Mouse (Mus musculus): ENCODE data around the gene Mapk8ip1. TPM values are rescaled to one million over a fixed set of nuclear protein-coding genes. Genes with fewer than 3 reads are reported as not detected.

Mapk8ip1 gene
- 10 to 100 TPM; 24.1 to 27.2 TPM for total RNA-seq (2021)
- long read RNA-seq, experiment 1, transcript Mapk8ip1-202 (12 exons, 3,274 nt) = major isoform, 9 of 30 reads
- long read RNA-seq, experiment 1, transcript Mapk8ip1-201 (12 exons, 2,930 nt) = minor isoform, 8 of 30 reads
- long read RNA-seq, experiment 1, partial matches to known transcripts = 8 of 30 reads
- long read RNA-seq, experiment 1, other reads (novel, unspliced or antisense) = 5 of 30 reads
- long read RNA-seq, experiment 2, transcript Mapk8ip1-201 (12 exons, 2,930 nt) = major isoform, 10 of 26 reads
- long read RNA-seq, experiment 2, transcript Mapk8ip1-202 (12 exons, 3,274 nt) = minor isoform, 8 of 26 reads
- long read RNA-seq, experiment 2, partial matches to known transcripts = 5 of 26 reads
- long read RNA-seq, experiment 2, other reads (novel, unspliced or antisense) = 3 of 26 reads

DNA sequence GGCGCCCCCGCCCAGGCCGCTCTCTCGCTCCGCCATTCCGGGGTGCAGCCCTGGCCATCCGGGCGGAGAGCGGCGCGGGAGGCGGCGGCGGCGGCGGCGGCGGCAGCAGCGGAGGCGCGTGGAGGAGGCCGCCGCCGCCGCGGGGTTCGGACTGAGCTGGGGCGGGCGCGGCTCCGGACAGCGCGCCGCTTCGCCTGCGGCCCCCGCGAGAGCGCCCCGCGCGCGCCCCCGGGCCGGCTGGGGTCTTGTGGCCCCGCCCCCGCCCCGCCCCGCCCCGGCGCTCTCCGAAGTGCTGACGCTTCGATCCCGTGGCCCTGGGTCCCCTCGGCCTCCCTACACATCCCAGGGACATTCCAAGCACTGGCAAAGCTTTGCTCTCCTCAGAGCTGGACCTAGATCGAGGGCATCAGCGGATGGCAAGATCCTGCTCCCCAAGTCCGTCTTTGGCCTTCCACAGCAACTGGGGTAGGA is at the start of gene Mapk8ip1:
Gene Mapk8ip1, minus strand, starts transcription at position 173 of the 471 bp plus-strand sequence.
- DNase-seq = no peak

DNA sequence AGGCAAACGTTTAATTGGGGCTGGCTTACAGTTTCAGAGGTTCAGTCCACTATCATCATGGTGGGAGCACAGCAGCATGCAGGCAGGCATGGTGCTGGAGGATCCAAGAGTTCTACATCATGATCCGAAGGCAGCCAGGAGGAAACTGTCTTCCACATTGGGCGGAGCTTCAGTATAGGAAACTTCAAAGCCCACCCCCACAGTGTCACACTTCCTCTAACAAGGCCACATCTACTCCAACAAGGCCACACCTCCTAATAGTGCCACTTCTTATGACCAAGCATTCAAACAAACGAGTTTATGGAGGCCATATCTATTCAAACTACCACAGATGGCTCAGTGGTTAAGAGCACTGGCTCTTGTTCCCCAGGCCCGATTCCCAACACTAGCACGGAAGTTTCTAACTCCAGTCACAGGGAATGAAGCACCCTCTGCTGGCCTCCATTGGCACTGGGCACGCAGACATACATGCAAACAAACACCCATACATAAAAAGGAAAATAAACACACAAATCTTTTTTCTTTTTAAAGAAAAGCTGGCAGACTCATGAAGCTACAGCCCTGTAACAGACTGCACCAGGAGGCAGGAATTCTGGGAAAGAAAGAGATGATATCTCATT is 46.2 kb upstream of the Mapk8ip1 start:
- DNase-seq = no peak

DNA sequence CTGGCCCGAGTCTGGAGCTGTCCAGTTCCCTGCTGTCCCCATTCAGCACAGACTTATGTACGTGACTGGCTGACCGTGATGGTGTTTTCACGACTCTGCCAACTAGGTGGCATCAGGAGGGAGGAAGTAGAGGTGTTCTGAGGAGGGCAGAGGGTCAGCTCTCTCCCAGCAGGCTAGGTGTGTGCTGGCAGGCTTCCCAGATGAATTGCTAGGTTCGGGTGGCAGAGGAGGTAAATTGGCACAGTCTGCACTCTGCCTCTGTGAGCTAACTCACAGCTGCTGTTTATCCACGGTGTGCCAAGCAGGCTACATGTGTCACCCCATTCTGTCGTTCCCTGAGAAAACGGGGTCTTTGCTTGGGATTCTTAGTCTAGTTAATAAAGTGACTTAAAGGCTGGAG is 45.6 kb upstream of the Mapk8ip1 start:
- DNase-seq = no peak

DNA sequence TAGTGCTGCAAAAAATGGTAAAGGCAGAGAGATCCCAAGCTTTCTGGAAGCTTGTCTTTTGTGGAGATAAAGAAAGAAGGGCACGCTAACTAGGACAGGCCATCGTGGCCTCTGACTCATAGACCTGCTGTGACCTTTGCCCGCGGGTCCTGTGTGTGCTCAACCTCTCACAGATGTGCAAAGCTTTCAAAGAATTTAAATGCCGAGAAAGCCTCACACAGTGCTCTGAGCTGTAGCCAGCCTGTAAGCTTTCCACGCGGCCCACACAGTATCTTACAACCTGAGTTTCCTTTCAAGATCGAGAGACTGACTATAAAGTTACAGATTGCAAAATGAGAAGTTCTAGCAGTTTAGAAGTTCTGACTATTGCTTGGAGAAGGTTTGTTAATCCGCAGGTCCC is 44.8 kb upstream of the Mapk8ip1 start:
- DNase-seq = no peak

DNA sequence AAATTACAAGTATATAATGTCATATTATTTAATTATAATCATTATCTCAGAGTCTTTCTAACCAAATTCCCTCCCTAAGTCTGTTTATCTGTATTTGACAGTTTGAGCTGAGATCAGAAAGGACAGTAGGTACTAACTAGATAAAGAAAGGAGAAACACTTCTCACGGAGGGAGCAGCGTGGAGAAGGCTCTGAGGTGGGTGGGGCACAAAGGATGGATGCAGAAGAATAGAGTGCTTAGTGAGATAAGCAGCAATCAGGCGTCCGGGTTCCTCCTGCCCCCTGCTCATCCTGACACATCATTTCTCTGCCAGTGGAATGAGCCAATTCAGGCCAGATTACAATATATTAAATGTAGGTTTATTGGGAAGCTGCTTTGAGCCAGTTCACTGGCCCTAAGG is 43.3 kb upstream of the Mapk8ip1 start:
- no peak for DNase-seq

DNA sequence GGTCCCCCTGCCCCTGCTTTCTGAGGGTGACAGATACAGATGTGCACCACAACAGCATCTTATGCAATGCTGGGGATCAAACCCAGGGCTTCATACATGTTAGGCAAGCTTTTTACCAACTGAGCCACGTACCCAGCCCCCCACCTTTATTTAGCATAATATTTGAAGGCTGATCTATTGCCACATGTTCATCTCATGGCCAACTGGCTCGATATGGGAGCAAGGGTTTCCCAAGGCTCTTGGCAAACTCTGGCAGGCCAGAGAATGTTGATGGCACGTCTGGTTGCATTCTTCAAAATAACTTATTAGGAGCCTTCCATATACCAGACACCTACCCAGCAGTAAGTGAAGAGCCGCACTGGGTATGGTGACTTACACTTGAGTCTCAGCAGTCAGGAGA is 42.2 kb upstream of the Mapk8ip1 start:
- DNase-seq = no peak

DNA sequence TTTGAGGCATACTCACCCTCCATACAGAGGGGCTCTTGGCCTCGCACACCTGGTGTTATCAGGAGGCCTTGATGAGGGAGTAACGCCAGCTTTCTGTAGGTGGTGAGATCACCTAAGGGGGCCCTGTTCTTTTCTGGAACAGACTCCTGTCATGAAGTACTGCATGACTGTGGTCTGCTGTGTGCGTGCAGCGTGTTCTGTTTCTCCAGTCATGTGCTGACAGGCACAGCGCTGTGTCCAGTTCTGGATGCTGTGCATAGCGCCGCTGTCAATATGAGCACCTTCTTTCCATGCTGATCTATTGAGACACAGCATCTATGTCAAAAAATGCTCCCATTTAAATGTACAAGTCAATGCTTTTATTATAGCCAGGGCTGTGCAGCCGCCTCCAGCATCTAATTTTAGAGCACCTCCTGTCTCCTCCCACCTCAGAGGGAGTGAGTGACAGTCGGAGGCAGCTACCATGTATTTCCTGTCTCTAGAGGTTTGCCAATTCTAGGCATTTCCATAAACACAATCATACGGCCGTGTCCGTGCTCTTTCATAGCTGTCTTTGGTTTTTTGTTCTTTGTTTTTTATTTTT is 41.4 kb upstream of the Mapk8ip1 start:
- DNase-seq = no peak

DNA sequence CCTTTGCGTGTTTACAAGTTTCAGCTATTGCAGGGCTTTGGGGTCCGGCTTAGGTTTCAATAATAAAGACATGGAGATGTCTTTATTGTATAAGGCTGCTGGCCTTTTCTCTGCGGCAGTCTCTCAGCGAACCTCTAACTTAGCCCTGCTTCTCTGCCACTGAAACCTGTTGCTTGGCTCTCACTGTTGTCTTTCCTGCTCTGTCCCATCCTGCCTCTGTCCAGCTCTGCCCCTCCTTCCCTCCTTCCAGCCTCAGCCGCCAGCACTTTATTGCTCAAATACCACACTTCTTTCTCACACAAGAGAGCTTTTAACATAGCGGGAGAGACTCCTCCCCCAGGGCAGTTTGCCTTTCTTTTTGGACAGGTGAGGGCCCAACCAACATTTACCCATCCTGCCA is 39.4 kb upstream of the Mapk8ip1 start:
- DNase-seq = no peak

DNA sequence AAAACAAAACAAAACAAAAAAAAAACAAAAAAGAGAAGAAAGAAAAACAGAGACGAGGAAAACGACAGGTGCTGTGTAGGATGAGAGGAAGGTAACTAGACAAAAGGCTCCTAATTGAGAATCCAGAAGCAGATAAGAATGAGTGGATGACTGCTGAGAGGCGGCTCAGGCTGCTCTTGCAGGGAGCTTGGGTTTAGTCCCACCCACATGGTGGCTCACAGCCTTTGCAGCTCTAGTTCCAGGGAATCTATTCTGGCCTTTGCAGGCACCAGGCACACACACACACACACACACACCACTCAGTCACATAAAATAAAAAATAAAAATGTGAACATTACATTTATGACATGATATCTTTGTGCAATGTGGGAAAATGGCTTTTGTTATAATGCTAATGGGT is 37.5 kb upstream of the Mapk8ip1 start:
- no peak for DNase-seq

DNA sequence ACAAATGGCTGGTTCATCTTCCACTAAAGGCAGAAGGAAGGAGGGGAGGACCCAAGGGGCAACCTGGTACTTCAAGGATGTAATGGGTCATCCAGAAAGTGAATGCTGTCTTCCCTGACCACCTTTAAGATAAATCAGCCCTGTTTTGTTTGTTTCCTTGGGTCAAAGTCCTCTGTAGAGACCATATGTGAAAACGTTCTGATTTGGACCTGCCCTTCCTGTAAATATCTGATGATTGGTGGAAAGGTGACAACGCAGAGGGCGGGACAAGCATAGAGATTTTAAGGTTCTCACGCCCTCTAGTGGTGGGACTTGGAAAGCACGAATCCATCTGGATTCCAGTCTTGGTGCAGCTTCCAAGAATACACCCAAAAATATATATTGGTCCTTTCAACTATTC is 36.8 kb upstream of the Mapk8ip1 start:
- peak; percentile 77 for DNase-seq

DNA sequence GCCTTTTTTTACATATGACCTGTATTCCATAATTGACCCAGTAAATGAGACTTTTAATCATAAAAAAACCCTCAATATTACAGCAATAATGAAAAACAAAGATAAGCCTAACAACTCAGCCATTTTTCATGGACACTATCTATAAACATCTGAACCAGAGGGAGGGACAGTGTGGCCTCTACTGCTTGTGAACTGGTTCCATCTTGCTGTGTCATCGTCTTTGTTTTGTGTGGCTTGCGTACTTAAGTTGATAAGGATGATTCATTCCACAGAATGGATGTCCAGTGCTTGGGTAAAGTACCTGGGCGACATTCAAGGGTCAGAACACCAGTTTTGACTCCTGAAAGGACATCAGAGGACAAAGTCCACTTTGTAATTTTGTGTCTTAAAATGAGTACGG is 36.3 kb upstream of the Mapk8ip1 start:
- DNase-seq = no peak

DNA sequence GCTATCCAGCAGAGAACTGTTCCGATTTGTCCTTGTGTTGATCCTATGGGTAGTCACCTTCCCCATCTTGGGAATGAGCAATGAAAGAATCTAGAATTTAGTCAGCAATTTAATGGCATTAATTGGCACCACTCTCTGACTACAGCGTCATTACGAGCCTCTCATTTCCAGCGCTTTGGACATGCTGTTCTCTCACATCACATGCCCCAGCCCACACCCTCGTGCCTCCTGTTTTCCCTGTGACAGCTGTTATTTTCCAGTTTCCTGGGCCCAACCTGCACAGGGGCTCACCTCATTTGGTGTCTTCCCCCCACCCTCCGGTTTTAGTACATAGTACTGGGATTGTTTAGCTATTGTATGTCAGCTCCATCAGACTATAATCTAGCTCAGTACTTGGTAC is 34.0 kb upstream of the Mapk8ip1 start:
- DNase-seq = no peak

DNA sequence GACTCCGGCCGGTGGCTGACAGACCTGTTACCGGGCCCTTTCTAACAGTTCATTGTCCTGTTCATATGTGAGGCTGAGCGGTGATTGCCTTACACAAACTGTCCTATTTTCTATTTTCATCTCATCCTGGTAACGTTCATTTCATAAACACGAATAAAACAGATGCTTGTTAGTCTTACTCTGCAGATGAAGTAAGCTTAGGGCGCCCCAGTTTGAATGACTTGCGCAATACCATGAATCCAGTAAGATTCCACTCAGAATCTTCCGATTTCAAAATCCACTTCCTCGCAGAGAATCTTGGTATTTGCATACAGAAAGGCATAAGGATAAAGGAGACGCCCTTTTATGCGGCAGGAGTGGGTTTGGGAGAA is 33.3 kb upstream of the Mapk8ip1 start:
- DNase-seq = no peak

DNA sequence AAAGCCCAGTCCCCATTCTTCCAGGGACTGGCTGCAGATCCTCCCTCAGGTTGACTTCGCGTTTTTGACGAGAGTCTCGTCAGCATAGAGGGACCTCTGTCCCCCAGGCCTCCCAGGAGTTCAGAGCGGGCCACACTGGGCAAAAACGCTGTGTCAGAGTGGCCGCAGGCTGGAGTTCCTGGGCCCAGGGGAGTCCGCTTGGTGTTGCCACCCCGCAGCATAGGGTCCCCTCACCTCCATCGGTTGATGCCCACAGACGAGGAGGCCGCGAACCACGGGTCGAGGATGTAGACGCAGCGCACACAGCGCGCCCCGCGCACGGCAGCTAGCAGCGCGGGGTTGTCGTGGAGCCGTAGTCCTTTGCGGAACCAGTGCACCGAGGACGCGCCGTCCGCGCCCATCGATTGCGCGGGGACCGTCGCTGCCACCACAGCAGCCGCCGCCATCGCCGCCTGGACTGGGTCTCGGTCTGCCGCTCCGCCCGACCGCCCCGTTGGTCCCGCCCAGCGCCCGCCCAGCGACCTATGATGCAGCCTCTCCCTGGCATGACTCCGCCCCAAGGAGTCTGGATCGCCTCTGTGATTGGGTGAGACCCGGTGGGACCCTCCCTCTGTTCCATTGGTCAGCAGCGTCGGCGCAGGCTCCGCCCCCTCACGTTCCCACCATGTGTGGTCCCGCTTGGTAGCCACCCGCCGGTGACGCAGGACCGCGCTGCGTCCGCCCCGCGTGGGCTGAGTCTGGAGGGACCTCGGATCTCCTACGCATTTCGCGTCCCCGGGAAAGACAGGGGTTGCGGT is 32.7 kb upstream of the Mapk8ip1 start, which contains the start of gene Cry2:
Gene Cry2, minus strand, starts transcription at position 466 of the 797 bp plus-strand sequence.
- peak; percentile 97 for DNase-seq

DNA sequence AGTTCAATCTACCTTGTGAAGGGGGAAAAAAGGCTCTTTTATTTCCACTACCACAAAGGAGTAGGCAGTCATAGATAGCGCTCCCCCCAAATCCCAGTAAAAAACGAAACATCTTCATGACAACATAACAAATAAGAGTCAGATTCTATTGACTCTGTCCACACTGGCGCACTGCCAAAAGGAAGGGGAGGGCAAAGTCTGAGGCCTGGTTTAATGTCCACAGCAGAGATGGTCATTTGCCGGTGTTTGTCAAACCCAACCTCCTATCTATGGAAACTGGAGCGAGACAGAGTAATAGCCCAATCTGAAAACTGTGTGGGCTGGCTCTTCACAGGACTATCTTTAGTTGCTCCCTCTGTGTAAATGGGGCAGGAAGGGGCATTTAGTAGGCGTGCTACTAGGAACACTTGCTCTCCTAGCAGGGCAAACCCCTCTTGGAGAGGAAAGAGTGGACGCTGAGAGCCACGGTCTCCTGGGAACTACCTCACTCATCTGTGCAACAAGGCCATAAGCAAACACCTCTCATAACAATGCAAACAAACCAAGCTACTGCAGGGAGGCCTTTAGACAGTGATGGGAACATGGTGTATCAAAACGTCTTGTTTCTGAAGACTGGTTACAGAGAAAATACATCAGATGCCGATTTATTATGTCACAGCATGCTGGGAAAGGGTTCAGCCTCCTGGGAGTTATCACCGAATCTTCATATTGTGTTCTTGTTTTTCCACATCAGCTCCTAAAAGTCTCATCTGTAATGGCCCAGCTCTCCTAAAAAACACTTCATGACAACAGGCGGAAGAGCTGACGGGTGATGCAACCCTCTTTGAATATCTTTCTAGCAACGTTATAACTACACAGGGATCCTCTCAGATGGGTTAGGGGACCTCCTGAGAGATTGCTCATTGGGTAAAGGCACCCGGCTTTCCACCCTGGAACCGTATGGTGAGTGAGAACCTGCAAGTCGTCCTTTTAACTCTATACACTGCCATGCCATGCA is 31.5 kb upstream of the Mapk8ip1 start:
- peak; percentile 74 for DNase-seq

DNA sequence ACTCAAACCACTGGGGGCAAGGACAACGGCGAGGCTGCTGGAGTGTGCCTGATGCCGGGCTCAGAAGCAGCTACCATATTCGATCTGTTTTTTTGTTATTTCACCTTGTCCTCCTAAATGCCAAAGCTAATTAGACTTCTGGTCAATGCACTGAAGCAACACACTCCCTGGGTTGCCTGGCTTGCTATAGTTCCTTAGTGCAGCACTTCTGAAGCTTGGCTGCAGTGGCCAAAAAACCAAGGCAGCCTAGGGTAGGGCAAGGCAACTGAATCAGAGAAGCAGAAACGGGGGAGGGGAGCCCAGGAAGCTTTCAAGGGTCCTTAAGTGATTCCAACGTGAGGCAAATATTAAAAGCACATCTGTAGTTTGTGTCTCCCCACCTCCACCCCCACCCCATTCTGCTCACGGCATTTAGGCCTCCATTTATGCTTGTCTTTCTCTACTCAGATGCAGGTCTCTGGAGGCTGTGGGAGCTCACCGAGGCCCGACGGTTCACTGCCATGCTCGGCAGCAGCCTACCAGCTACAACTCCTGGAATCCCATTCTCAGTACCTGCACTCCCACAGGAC is 30.6 kb upstream of the Mapk8ip1 start:
- DNase-seq = no peak

DNA sequence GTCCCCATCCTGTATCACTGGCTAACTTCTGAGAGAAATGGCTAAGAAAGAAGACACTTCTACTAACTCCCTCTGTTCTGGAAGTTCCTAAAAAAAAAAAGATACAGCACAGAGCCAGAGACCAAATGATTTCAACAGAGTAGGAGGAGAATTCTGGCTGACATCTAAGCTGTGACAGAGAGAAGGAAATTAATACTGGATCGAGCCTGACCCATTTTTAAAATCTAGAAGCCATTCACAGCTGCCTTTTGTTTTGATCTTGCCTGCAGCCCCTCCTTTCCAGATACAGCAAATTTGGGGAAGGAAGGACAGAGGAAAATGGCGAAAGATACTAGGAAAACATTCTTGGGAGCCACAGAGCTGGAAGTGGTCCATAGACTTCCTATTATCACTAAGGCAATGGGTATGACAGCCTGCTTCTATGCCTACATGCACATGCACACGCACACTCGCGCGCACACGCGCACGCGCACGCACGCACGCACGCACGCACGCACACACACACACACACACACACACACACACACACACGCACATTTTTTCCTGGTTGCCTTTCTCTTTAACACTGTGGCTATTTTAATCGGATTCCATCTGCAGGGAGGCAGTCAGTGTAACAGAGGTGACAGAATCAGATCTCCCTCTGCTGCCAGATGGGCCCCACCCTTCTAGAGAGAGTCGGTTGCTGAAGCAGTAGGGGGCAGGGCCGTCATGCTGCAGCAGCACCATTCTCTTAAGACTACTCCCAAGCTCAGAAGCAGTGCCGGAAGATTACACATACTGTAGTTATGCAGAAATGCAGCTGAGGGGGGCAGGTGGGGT is 29.9 kb upstream of the Mapk8ip1 start:
- peak; percentile 44 for DNase-seq

DNA sequence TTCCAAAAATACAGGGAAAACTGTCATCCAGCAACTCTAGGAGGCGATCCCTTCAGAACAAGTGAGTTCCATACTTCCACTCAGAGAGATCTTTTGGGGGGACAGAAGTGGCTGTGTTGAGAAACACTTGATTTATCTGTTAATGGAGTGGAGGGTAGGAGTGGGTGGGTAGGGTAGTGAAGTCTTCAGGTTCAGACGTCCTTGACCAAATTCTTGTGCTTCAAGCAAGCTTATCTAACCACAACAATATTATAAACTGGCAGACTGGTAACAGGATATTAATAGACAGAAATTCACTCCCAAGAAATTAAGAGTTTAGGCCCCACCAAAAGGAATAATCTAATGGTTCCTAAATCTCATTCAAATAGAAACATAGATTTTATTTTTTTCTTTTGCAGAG is 29.0 kb upstream of the Mapk8ip1 start:
- no peak for DNase-seq

DNA sequence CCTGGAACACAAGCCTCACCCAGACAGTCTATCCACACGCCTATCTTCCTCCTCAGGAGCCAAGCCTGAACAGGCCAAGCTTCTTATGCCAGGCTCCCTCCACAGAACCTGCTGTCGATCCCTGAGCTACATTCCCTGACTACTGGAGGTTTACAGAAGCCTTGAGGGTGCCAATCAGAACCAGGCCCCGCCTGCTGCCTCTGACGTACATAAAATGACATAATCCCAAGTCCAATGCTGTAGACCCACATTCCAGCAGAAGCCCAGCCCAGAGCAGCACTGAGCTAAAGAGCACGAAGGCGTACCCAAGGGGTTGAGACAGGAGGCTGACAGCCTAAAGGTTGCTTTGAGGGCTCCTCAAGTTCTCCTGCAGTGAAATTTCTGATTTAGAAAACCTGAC is 26.8 kb upstream of the Mapk8ip1 start:
- peak; percentile 51 for DNase-seq

DNA sequence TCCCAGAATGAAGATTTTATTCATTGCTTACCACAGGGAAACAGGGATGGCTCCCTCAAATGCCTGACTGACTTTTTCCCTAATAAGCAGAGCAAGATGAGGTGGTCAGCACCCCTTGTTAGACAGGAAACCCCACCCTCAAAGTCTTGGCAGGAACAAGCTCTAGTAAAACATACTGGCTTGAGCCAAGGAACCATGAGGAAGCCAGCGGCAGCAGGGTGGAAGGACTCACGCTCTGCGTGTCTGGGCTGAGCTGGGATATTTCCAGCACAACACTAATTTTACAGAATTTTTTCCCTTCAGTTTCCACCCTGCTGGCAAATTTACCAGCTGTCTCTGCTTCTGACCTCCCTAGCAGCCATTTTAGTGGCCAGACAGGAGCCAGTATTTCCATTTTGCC is 25.4 kb upstream of the Mapk8ip1 start:
- no peak for DNase-seq

Measured in gastrocnemius, postnatal 10 days (tissue).